9 mouse cellular contexts compared by ENCODE assay signal in genomic region chrX:85932991-85933390, GRCm38 (mm10).
DNase-seq lines count a peak whose midpoint lies in the region; ATAC-seq and TF ChIP-seq lines count a peak whose summit lies in the region.
"Had no signal": no experiment of that assay in that cellular context is flagged by ENCODE, and none has a peak within 500 bp of the region (broad histone marks: within the 10 kb centered on the region; RNA-seq: fewer than 3 reads in every experiment).

No protein-coding gene starts in this region.

- no peaks in the 10 kb centered on the region for H3K9me3 ChIP-seq in heart, embryonic 11.5 days (replicated peaks; ENCODE audit: control insufficient read depth, low read length)
- H3K9me3 ChIP-seq: neural tube, embryonic 13.5 days had no signal

- no peaks in the 10 kb centered on the region for H3K4me1 ChIP-seq in heart, embryonic 11.5 days (ENCODE audit: control insufficient read depth, insufficient read depth, low read length)
- H3K4me1 ChIP-seq: neural tube, embryonic 13.5 days had no signal

- no peak overlapping the region for H3K4me2 ChIP-seq in heart, embryonic 11.5 days
- H3K4me2 ChIP-seq: neural tube, embryonic 13.5 days had no signal

- no peaks in the 10 kb centered on the region for H3K27me3 ChIP-seq in heart, embryonic 11.5 days (ENCODE audit: control insufficient read depth, insufficient read depth, low read length)
- H3K27me3 ChIP-seq: neural tube, embryonic 13.5 days had no signal

- no peak for DNase-seq in layer of hippocampus, adult 2 months (ENCODE audit: low spot score in 2 of 2)
- no peak for DNase-seq in layer of hippocampus, postnatal 25 days (ENCODE audit: extremely low spot score in 1 of 2, low spot score in 1 of 2)
- peak; percentile 38 for DNase-seq in A20 (ENCODE audit: low read depth, low spot score)
- peak; percentile 6 for DNase-seq in ES-CJ7 (ENCODE audit: low read depth, low spot score)
- peak; percentile 63 for DNase-seq in embryo, embryonic 10.5 days (ENCODE audit: low spot score)
- DNase-seq in cerebellum, adult 8-10 months, result no peak
- DNase-seq: adrenal gland, adult 2 months had no signal

- no peak overlapping the region for H3K27ac ChIP-seq in layer of hippocampus, adult 2 months
- H3K27ac ChIP-seq in heart, embryonic 11.5 days (ENCODE audit: low read depth, low read length), result no peak overlapping the region
- H3K27ac ChIP-seq: neural tube, embryonic 13.5 days had no signal

- ATAC-seq in heart, embryonic 11.5 days (replicated peaks; ENCODE audit: insufficient number of reproducible peaks, low FRiP score, low TSS enrichment), result no peak

- 11% methylated on average over 2 of the region's 2 CpGs for WGBS in heart, embryonic 11.5 days (ENCODE audit: insufficient replicate concordance)

- no peaks in the 10 kb centered on the region for H3K36me3 ChIP-seq in heart, embryonic 11.5 days (ENCODE audit: control insufficient read depth, insufficient read depth, low read length)
- H3K36me3 ChIP-seq: neural tube, embryonic 13.5 days had no signal

- no peak overlapping the region for H3K9ac ChIP-seq in heart, embryonic 11.5 days (ENCODE audit: low read depth, low read length)
- H3K9ac ChIP-seq: neural tube, embryonic 13.5 days had no signal

- TF ChIP-seq CTCF in layer of hippocampus, adult 2 months (conservative IDR thresholded peaks at IDR 0.05), result peak; percentile 76

- H3K4me3 ChIP-seq in layer of hippocampus, adult 2 months, result no peak overlapping the region
- no peak overlapping the region for H3K4me3 ChIP-seq in heart, embryonic 11.5 days (ENCODE audit: low read depth, low read length)
- H3K4me3 ChIP-seq: neural tube, embryonic 13.5 days had no signal

Comparison
In these comparisons a context has a peak if more than half of its experiments do, and no peak if none do; other contexts are left out.
1. DNase-seq: peak in A20 (single experiment), ES-CJ7 (single experiment) and embryo, embryonic 10.5 days (single experiment); none in layer of hippocampus, adult 2 months (0 of 2), layer of hippocampus, postnatal 25 days (0 of 2) and cerebellum, adult 8-10 months (single experiment).